Mouse (Mus musculus) gastrocnemius, postnatal 4 days (tissue): ENCODE results near the gene Dram1. TPM values are rescaled to one million over a fixed set of nuclear protein-coding genes. Genes with fewer than 3 reads are reported as not detected.

Experiments
- DNase-seq, 2 experiments: peaks; one replicate each; pipeline ENCODE4 v3.0.0; 2021 to 2022; ENCODE audit warnings: low spot score in 2 of 2, mixed read lengths in 2 of 2
- total RNA-seq, 2 experiments: library from RNA; stranded (reverse); gene quantifications; 2 replicates each; pipeline ENCODE4 v1.2.3; 2021

Gene Dram1
- total RNA-seq, 2 experiments from 2014 or later: 4.2 to 4.9 TPM

DNA sequence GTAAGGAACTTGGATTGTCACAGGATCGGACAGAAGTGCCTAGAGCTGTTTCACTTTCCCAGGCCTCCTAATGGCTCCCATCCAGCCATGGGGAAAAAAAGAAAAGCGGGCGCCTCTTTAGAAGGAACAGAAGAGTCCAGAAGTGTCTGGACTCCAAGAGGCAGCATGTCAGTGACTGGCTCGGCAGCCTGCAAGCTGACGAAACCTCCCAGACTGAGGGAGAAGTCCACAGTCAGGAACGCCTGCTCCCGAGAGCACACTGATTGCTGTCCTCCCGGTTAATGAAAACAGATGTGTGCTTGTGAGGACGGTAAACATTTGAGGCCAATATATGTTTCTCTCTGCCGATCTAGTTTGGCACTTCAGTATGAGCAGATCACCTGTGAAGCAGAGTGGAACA, 81.9 kb downstream of the Dram1 start:
- peak in 1 of 2 experiments; percentile 61 for DNase-seq

DNA sequence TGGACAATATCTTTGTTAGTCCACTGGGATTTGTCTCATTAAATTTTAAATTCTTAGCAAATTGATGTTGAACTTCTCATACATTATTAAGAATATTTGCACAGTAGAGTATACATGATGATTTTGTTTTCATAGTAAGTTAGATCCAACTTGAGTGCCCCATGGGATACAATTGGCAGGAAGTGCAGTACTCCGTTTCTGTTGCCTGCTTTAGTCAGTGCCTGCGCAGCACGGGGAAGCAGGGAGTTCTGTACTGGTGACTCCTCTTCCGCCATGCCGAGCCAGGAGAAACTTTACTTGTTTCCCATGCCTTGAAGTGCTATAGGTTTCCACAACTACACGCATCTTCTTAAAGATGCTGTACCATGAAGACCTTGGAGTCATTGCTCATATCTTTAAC, 83.8 kb downstream of the Dram1 start:
- DNase-seq: peak; percentile 37 to 76

DNA sequence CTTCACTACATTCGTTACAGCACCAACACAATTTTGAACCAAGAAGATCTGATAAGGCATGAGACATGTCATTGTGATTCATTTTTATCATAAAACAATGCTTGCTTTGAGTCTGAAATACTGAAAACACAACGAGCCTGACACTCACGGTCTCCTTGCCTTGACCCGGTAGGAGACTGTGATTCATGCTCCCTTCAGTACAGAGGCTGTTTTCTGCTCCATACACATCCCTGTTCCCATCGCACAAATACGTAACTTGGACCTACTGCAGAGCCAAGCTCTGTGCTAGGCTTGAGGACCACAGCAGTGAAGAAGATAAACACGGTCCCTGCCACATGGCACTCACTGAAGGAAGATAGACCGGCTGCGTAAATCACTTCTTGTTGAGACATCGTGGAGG, 90.8 kb downstream of the Dram1 start:
- no peak for DNase-seq

DNA sequence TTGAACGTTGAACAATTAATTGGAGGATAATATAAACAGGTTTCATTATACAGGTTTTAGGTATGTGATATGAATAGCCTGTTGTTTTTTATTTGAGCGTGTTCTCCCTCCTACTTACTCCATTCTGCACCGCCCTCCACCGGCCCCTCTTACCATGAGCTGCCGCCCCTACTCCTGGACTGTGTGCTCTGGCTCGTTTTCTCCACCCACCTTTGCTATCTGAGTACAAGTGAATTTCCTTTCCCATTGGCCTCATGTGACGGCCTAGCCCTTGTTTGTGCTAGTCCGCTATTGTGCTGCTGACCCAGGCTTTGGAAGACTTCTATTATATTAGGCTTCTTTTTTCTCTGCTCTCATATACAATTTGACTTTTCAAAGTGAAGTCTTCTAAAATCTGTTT, 91.6 kb downstream of the Dram1 start:
- no peak for DNase-seq

DNA sequence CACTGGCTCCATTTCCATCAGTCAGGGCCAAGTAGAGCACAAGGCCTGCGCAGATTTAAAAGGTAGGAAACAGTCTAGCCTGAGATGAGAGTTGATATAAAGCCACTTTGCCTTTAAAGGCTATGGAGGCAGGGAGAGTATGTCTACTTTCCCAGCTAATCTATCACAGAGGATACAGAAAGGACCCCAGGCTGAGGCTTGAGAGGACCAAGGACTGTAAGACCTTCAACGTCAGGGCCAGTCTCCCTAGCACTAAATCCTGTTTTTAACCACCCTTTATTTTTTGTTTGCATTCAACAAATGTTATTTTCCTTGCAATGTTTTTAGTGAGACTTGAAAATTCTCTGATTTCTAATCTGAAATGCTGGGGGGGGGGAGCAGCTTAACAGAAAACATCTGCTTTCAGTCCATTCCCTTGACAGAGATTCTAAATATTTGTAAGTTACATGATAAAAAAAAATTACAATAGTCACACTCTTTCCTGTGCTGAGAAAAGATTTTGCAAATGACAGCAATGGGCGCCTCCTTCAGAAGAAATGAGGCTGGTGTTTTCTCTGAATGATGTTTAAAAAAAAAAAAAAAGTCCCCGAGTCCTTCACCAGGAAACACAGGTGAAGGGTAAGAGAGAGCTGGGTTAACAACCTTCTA, 94.4 kb downstream of the Dram1 start:
- no peak for DNase-seq

DNA sequence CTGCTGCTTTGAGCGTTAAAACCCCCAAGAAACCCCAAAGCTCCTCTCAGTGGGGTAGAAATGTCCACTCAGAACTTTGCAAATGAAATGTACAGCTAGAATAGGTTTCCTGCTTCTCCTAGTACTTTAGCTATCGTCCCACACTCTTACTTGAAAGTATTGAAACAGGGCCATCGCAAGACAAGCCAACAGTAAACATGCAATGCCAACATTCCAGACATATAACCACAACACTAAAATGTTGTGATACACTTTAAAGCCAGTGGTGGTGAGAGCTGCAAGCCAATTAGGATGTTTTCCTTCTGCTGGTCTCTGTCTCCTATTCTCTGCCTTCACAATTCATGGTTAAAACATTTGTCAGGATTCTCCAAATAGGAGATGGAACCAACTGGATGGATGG, 97.2 kb downstream of the Dram1 start:
- DNase-seq: no peak

DNA sequence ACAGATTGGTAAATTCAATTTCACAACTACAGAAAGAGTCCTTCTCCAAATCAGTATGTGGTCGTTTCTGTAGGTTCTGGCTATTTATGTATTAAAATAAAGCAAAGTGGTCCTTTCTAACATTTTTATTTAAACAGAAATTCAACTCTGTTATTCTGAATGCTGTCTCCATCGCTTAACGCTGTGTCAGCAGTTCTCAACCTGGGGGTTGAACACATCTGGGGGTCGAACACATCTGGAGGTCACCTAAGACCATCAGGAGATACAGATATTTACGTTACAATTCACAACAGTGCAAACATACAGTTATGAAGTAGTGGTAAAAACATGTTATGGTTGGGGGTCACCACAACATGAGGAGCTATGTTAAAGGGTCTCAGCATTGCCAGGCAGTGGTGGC, 104.8 kb downstream of the Dram1 start:
- DNase-seq: no peak

Other genes starting within 250 kb of the Dram1 start
- 1 to 10 TPM; 3.2 to 3.7 TPM for gene Parpbp, start 232.1 kb downstream of the Dram1 start, total RNA-seq
- 10 to 100 TPM; 10.2 to 14.1 TPM for gene Nup37, start 232.1 kb downstream of the Dram1 start, total RNA-seq
- gene Washc3, start 178.0 kb downstream of the Dram1 start, total RNA-seq: 10 to 100 TPM; 44.9 to 48.7 TPM
- 10 to 100 TPM; 14.7 to 14.9 TPM for gene Gnptab, start 52 bp upstream of the Dram1 start, total RNA-seq
- gene Sycp3, start 80.5 kb upstream of the Dram1 start, total RNA-seq: under 1 TPM in 1 of 2 experiments, not detected in 1; 0.29 TPM
- 10 to 100 TPM; 27.9 to 32.9 TPM for gene Chpt1, start 125.0 kb upstream of the Dram1 start, total RNA-seq
- gene Mybpc1, start 226.1 kb upstream of the Dram1 start, total RNA-seq: 1,000 to 10,000 TPM; 2,325 to 2,389 TPM